Mouse (Mus musculus): Measurements from ENCODE around the gene Nfe2l2.

GRCm38 (mm10) chr2:75698874-75699273 lies 5.6 kb downstream of the Nfe2l2 start:
- TF ChIP-seq GATA1 (IDR thresholded peaks at IDR 0.05; ENCODE audit: low read length) (no peak), TAL1 (IDR thresholded peaks at IDR 0.05; ENCODE audit: low read length) (no peak)

Measured in erythroblast, embryonic 14.5 days (primary cell).